Mouse (Mus musculus): ENCODE results near the gene Eci3. TPM values are rescaled to one million over a fixed set of nuclear protein-coding genes. Genes with fewer than 3 reads are reported as not detected.
"Not testable (repeated sequence)": the region's sequence is repeated elsewhere in the genome, so short reads cannot be mapped to it uniquely, and the experiment has no call there.

Eci3 gene
- polyA plus RNA-seq, 1 experiment, result not detected

- H3K36me3 ChIP-seq (ENCODE audit: control insufficient read depth), result no peaks in the 10 kb centered on the region
- no peaks in the 10 kb centered on the region for H3K4me1 ChIP-seq (ENCODE audit: control insufficient read depth)
- H3K27me3 ChIP-seq (ENCODE audit: control insufficient read depth), result no peaks in the 10 kb centered on the region
- no peaks in the 10 kb centered on the region for H3K9me3 ChIP-seq (ENCODE audit: control insufficient read depth, low read length)
- no peak overlapping the region for H3K4me3 ChIP-seq (replicated peaks)
- TF ChIP-seq GATA1 (IDR thresholded peaks at IDR 0.05; ENCODE audit: low read length) (no peak), TAL1 (IDR thresholded peaks at IDR 0.05; ENCODE audit: low read length) (no peak)
Measured at GRCm38 (mm10) chr13:34956901-34957300, 6.7 kb downstream of the Eci3 start.

DNA sequence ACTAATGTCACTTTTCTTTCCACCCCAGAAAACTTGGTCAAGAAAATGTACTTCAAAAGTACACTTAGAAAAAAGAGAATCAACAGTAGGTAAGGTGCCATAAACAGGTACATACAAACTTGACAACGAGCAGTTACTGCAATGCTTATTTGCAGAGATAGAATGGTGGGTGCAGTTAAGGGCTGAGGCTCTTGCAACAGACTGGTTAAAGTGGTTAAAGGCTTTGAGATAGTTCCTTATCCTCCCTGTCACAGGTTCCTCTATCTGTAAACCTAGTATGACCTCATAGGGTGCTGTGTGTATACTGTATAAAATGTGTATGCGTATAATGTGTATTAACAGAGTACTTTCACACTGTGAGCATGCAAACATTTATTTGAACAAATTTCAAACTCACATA, 12.2 kb downstream of the Eci3 start:
- H3K9me3 ChIP-seq (ENCODE audit: control insufficient read depth, low read length); H3K4me1 ChIP-seq (ENCODE audit: control insufficient read depth); H3K4me3 ChIP-seq (replicated peaks); H3K27me3 ChIP-seq (ENCODE audit: control insufficient read depth); H3K36me3 ChIP-seq (ENCODE audit: control insufficient read depth): not testable (repeated sequence)

- Histone ChIP-seq H3K4me1 (ENCODE audit: control insufficient read depth) (no peaks in the 10 kb centered on the region), H3K36me3 (ENCODE audit: control insufficient read depth) (no peaks in the 10 kb centered on the region), H3K4me3 (replicated peaks) (no peak overlapping the region), H3K27me3 (ENCODE audit: control insufficient read depth) (no peaks in the 10 kb centered on the region), H3K9me3 (ENCODE audit: control insufficient read depth, low read length) (no peaks in the 10 kb centered on the region)
- TF ChIP-seq GATA1 (IDR thresholded peaks at IDR 0.05; ENCODE audit: low read length) (no peak), TAL1 (IDR thresholded peaks at IDR 0.05; ENCODE audit: low read length) (no peak)
Measured at GRCm38 (mm10) chr13:34942370-34942769, 21.2 kb downstream of the Eci3 start.

GRCm38 (mm10) chr13:34934931-34935644, 28.5 kb downstream of the Eci3 start:
- Histone ChIP-seq H3K4me1 (ENCODE audit: control insufficient read depth) (no peaks in the 10 kb centered on the region), H3K4me3 (replicated peaks) (no peak overlapping the region), H3K9me3 (ENCODE audit: control insufficient read depth, low read length) (no peaks in the 10 kb centered on the region), H3K27me3 (ENCODE audit: control insufficient read depth) (no peaks in the 10 kb centered on the region), H3K36me3 (ENCODE audit: control insufficient read depth) (no peaks in the 10 kb centered on the region)
- TF ChIP-seq GATA1 (IDR thresholded peaks at IDR 0.05; ENCODE audit: low read length) (no peak), TAL1 (IDR thresholded peaks at IDR 0.05; ENCODE audit: low read length) (no peak)

GRCm38 (mm10) chr13:34924210-34924609, 39.4 kb downstream of the Eci3 start, which contains the start of the genes Fam217a and 4933417A18Rik:
Gene Fam217a, minus strand, starts transcription at chr13:34924310.
Gene 4933417A18Rik, plus strand, starts transcription at chr13:34924409.
- no peak within 1 kb of the TSS for H3K4me3 ChIP-seq (replicated peaks)
- TF ChIP-seq GATA1 (IDR thresholded peaks at IDR 0.05; ENCODE audit: low read length) (no peak), TAL1 (IDR thresholded peaks at IDR 0.05; ENCODE audit: low read length) (no peak)
- no peaks in the 10 kb centered on the region for H3K9me3 ChIP-seq (ENCODE audit: control insufficient read depth, low read length)
- H3K4me1 ChIP-seq (ENCODE audit: control insufficient read depth), result no peaks in the 10 kb centered on the region
- no peaks in the 10 kb centered on the region for H3K36me3 ChIP-seq (ENCODE audit: control insufficient read depth)
- no peaks in the 10 kb centered on the region for H3K27me3 ChIP-seq (ENCODE audit: control insufficient read depth)

GRCm38 (mm10) chr13:34916520-34917167, 47.0 kb downstream of the Eci3 start:
- Histone ChIP-seq H3K9me3 (ENCODE audit: control insufficient read depth, low read length) (no peaks in the 10 kb centered on the region), H3K36me3 (ENCODE audit: control insufficient read depth) (no peaks in the 10 kb centered on the region), H3K27me3 (ENCODE audit: control insufficient read depth) (peaks cover 22% of the 10 kb centered on the region), H3K4me3 (replicated peaks) (no peak overlapping the region), H3K4me1 (ENCODE audit: control insufficient read depth) (no peaks in the 10 kb centered on the region)
- TF ChIP-seq GATA1 (IDR thresholded peaks at IDR 0.05; ENCODE audit: low read length) (no peak), TAL1 (IDR thresholded peaks at IDR 0.05; ENCODE audit: low read length) (no peak)

DNA sequence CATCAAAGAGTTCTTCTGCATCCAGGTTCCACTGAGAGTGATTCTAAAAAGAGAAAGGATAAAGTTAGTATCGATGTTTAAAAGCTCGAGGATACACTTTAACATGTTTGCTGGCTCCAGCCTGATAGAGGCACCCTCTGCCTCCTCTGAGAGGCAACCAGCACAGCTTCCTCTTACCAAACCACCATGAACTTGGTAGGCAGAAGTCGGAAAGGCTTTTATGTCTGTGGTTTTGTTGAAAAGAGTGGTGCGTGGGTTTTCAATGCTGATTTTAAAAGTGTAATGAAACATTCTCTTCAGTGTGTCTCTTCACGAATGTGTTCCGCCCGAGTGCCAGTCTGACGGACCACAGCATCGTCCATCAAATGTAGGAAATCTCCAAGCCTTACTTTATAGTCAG, 49.0 kb downstream of the Eci3 start:
- no peak for TF ChIP-seq GATA1 (IDR thresholded peaks at IDR 0.05; ENCODE audit: low read length)
- no peak for TF ChIP-seq TAL1 (IDR thresholded peaks at IDR 0.05; ENCODE audit: low read length)

More for the DNA sequence above, 49.0 kb downstream of the Eci3 start:
- H3K4me1 ChIP-seq (ENCODE audit: control insufficient read depth), result no peaks in the 10 kb centered on the region
- no peaks in the 10 kb centered on the region for H3K36me3 ChIP-seq (ENCODE audit: control insufficient read depth)
- H3K27me3 ChIP-seq (ENCODE audit: control insufficient read depth), result peaks cover 22% of the 10 kb centered on the region
- no peaks in the 10 kb centered on the region for H3K9me3 ChIP-seq (ENCODE audit: control insufficient read depth, low read length)
- H3K4me3 ChIP-seq (replicated peaks), result no peak overlapping the region

Other genes with a start within 250 kb of the Eci3 start
- not detected in 2 replicates for gene Fam50b, start 229.0 kb downstream of the Eci3 start, polyA plus RNA-seq (2012)
- 1.2 and 1.9 TPM in 2 replicates for gene Prpf4b, start 88.5 kb downstream of the Eci3 start, polyA plus RNA-seq (2012)
- not detected in 2 replicates for gene Fam217a, start 39.5 kb downstream of the Eci3 start, polyA plus RNA-seq (2012)
- not detected in 2 replicates for gene 4933417A18Rik, start 39.4 kb downstream of the Eci3 start, polyA plus RNA-seq (2012)
- 1.1 and 1.2 TPM in 2 replicates for gene Eci2, start 63.3 kb upstream of the Eci3 start, polyA plus RNA-seq (2012)

Data from erythroblast, embryonic 14.5 days (primary cell).